Mouse (Mus musculus) embryonic facial prominence, embryonic 10.5 days (tissue): ENCODE measurements around the gene Tnfrsf1a. TPM values are rescaled to one million over a fixed set of nuclear protein-coding genes. Genes with fewer than 3 reads are reported as not detected.
"Not testable (repeated sequence)": the region's sequence is repeated elsewhere in the genome, so short reads cannot be mapped to it uniquely, and the experiment has no call there.

Experiments
- DNase-seq: peaks from one replicate; pipeline ENCODE4 v3.0.0-alpha.2; 2017; ENCODE audit warnings: low spot score
- H3K27ac ChIP-seq: fragments of 300-500 bp; sonication (generic); replicated peaks from 2 replicates; pipeline ENCODE4 v1.5.1; 2016; ENCODE audit warnings: mild to moderate bottlenecking
- H3K27me3 ChIP-seq: fragments of 300-500 bp; sonication (generic); replicated peaks from 2 replicates; pipeline ENCODE4 v1.6.1; 2016; ENCODE audit warnings: low read depth, mild to moderate bottlenecking; ENCODE audit not compliant: poor library complexity, severe bottlenecking
- H3K36me3 ChIP-seq: fragments of 300-500 bp; sonication (generic); replicated peaks from 2 replicates; pipeline ENCODE4 v1.6.1; 2016; ENCODE audit warnings: mild to moderate bottlenecking, moderate library complexity
- H3K4me1 ChIP-seq: fragments of 300-500 bp; sonication (generic); 2 replicates; pipeline ENCODE4 v1.6.1; 2016
- H3K4me3 ChIP-seq: fragments of 300-500 bp; sonication (generic); 2 replicates; pipeline ENCODE4 v1.5.1; 2016; ENCODE audit warnings: mild to moderate bottlenecking, moderate library complexity
- H3K9me3 ChIP-seq: fragments of 300-500 bp; sonication (generic); 2 replicates; pipeline ENCODE4 v1.6.1; 2016; ENCODE audit warnings: mild to moderate bottlenecking
- WGBS: fragments of 180-500 bp; shearing (Covaris S2); methylation state at CpG from one replicate; pipeline ENCODE4 v1.1.7; 2016; 5-methylcytosine and 5-hydroxymethylcytosine counted together
- polyA plus RNA-seq: library from polyadenylated mRNA; unstranded; fragments of >200 nt; fragmentation: Nextera tagmentation; extraction: Ambion mirVana; gene quantifications from 2 replicates; pipeline ENCODE4 v1.2.1, GENCODE M21; 2016

The Tnfrsf1a gene
- polyA plus RNA-seq: 33.4 and 34.8 TPM in 2 replicates

GRCm38 (mm10) chr6:125348721-125349574, at the start of gene Tnfrsf1a:
Tnfrsf1a (plus strand) TSS chr6:125349362.
- WGBS: 5% methylated on average over 22 of the region's 22 CpGs
- Histone ChIP-seq H3K4me3 (peak within 1 kb of the TSS; percentile 70), H3K4me1 (peaks cover 73% of the 10 kb centered on the region), H3K27ac (peak within 1 kb of the TSS; percentile 90), H3K27me3 (peaks cover 10% of the 10 kb centered on the region), H3K36me3 (0 out of 2 replicates have a peak, but pooled peaks cover 3% of the 10 kb centered on the region), H3K9me3 (no peaks in the 10 kb centered on the region)
- no peak for DNase-seq

GRCm38 (mm10) chr6:125300982-125301381, 48.2 kb upstream of the Tnfrsf1a start:
- Histone ChIP-seq H3K27ac (no peak overlapping the region), H3K4me1 (peaks cover 3% of the 10 kb centered on the region; the same call in 1 of the 2 replicates), H3K27me3 (no peaks in the 10 kb centered on the region), H3K4me3 (no peak overlapping the region), H3K9me3 (peaks cover 7% of the 10 kb centered on the region; the same call in 1 of the 2 replicates), H3K36me3 (peaks cover 3% of the 10 kb centered on the region; the same call in 1 of the 2 replicates)
- 64% methylated on average over 1 of the region's 1 CpGs for WGBS
- DNase-seq: no peak

GRCm38 (mm10) chr6:125302231-125302982, 46.8 kb upstream of the Tnfrsf1a start:
- H3K27ac ChIP-seq: no peak overlapping the region
- no peak overlapping the region for H3K4me3 ChIP-seq
- peaks cover 3% of the 10 kb centered on the region; the same call in 1 of the 2 replicates for H3K4me1 ChIP-seq
- H3K27me3 ChIP-seq: no peaks in the 10 kb centered on the region
- WGBS: 87% methylated on average over 24 of the region's 24 CpGs
- DNase-seq: no peak
- peaks cover 7% of the 10 kb centered on the region; the same call in 1 of the 2 replicates for H3K9me3 ChIP-seq
- peaks cover 17% of the 10 kb centered on the region for H3K36me3 ChIP-seq

- WGBS: 88% methylated on average over 4 of the region's 4 CpGs
- Histone ChIP-seq H3K9me3 (peaks cover 7% of the 10 kb centered on the region; the same call in 1 of the 2 replicates), H3K27ac (no peak overlapping the region), H3K36me3 (peaks cover 21% of the 10 kb centered on the region), H3K4me1 (peaks cover 3% of the 10 kb centered on the region; the same call in 1 of the 2 replicates), H3K4me3 (no peak overlapping the region), H3K27me3 (no peaks in the 10 kb centered on the region)
- no peak for DNase-seq
Measured at GRCm38 (mm10) chr6:125303242-125303641, 45.9 kb upstream of the Tnfrsf1a start.

- not testable (repeated sequence) for H3K27ac ChIP-seq, H3K9me3 ChIP-seq, H3K27me3 ChIP-seq, H3K4me3 ChIP-seq, DNase-seq
- Histone ChIP-seq H3K4me1 (peaks cover 13% of the 10 kb centered on the region), H3K36me3 (peaks cover 21% of the 10 kb centered on the region)
- 88% methylated on average over 7 of the region's 7 CpGs for WGBS
Measured at GRCm38 (mm10) chr6:125304408-125304807, 44.8 kb upstream of the Tnfrsf1a start.

GRCm38 (mm10) chr6:125305465-125305864, 43.7 kb upstream of the Tnfrsf1a start:
- peaks cover 7% of the 10 kb centered on the region; the same call in 1 of the 2 replicates for H3K9me3 ChIP-seq
- H3K27ac ChIP-seq: no peak overlapping the region
- peaks cover 18% of the 10 kb centered on the region for H3K4me1 ChIP-seq
- no peaks in the 10 kb centered on the region for H3K27me3 ChIP-seq
- WGBS: 92% methylated on average over 6 of the region's 6 CpGs
- no peak for DNase-seq
- no peak overlapping the region for H3K4me3 ChIP-seq
- H3K36me3 ChIP-seq: peaks cover 26% of the 10 kb centered on the region

- Histone ChIP-seq H3K9me3 (peaks cover 7% of the 10 kb centered on the region; the same call in 1 of the 2 replicates), H3K27me3 (0 out of 2 replicates have a peak, but pooled peaks cover under 1% of the 10 kb centered on the region), H3K36me3 (peaks cover 29% of the 10 kb centered on the region), H3K27ac (no peak overlapping the region), H3K4me1 (peaks cover 24% of the 10 kb centered on the region), H3K4me3 (no peak overlapping the region)
- WGBS: 87% methylated on average over 5 of the region's 5 CpGs
- no peak for DNase-seq
Measured at GRCm38 (mm10) chr6:125307091-125307490, 42.1 kb upstream of the Tnfrsf1a start.

- peak overlapping the region; percentile 44; the same call in 1 of the 2 replicates for H3K27ac ChIP-seq
Measured at GRCm38 (mm10) chr6:125308921-125309320, 40.2 kb upstream of the Tnfrsf1a start.

GRCm38 (mm10) chr6:125309406-125309805, 39.8 kb upstream of the Tnfrsf1a start:
- Histone ChIP-seq H3K4me1 (peaks cover 46% of the 10 kb centered on the region), H3K27ac (peak overlapping the region; percentile 14; the same call in 1 of the 2 replicates), H3K36me3 (peaks cover 32% of the 10 kb centered on the region), H3K4me3 (no peak overlapping the region), H3K27me3 (peaks cover 22% of the 10 kb centered on the region), H3K9me3 (peaks cover 6% of the 10 kb centered on the region; the same call in 1 of the 2 replicates)
- 39% methylated on average over 5 of the region's 5 CpGs for WGBS
- no peak for DNase-seq

More at GRCm38 (mm10) chr6:125308921-125309320, 40.2 kb upstream of the Tnfrsf1a start:
- Histone ChIP-seq H3K4me1 (peaks cover 41% of the 10 kb centered on the region), H3K9me3 (peaks cover 7% of the 10 kb centered on the region; the same call in 1 of the 2 replicates), H3K4me3 (peak overlapping the region; percentile 31; the same call in 1 of the 2 replicates), H3K27me3 (peaks cover 18% of the 10 kb centered on the region), H3K36me3 (peaks cover 32% of the 10 kb centered on the region)
- WGBS: 5% methylated on average over 13 of the region's 13 CpGs
- peak; percentile 77 for DNase-seq

- H3K4me1 ChIP-seq: peaks cover 52% of the 10 kb centered on the region
- peaks cover 17% of the 10 kb centered on the region for H3K36me3 ChIP-seq
- H3K27me3 ChIP-seq: peaks cover 39% of the 10 kb centered on the region
- no peaks in the 10 kb centered on the region for H3K9me3 ChIP-seq
- no peak for DNase-seq
- H3K27ac ChIP-seq: 0 out of 2 replicates have a peak overlapping the region, but pooled peaks have one; percentile 19
- 79% methylated on average over 9 of the region's 9 CpGs for WGBS
- peak overlapping the region; percentile 64 for H3K4me3 ChIP-seq
Measured at GRCm38 (mm10) chr6:125312171-125312570, 37.0 kb upstream of the Tnfrsf1a start.

GRCm38 (mm10) chr6:125312581-125313355, 36.4 kb upstream of the Tnfrsf1a start:
- H3K4me1 ChIP-seq: peaks cover 52% of the 10 kb centered on the region
- H3K9me3 ChIP-seq: no peaks in the 10 kb centered on the region
- H3K27ac ChIP-seq: peak overlapping the region; percentile 93
- peaks cover 39% of the 10 kb centered on the region for H3K27me3 ChIP-seq
- peaks cover 14% of the 10 kb centered on the region for H3K36me3 ChIP-seq
- 68% methylated on average over 22 of the region's 22 CpGs for WGBS
- DNase-seq: no peak
- H3K4me3 ChIP-seq: peak overlapping the region; percentile 64
